Mouse (Mus musculus) kidney, postnatal 4 days (tissue): ENCODE measurements at regions not wholly inside any gene's neighbourhood (a gene's known extent, or its start where the extent isn't known, plus 50 kb on each side); places are given as distances from the start of the nearest gene placed in this dataset.

Source experiments
- DNase-seq, 2 experiments: peaks; one replicate each; pipeline ENCODE4 v3.0.0; 2021; ENCODE audit warnings: mixed read lengths in 2 of 2

DNA sequence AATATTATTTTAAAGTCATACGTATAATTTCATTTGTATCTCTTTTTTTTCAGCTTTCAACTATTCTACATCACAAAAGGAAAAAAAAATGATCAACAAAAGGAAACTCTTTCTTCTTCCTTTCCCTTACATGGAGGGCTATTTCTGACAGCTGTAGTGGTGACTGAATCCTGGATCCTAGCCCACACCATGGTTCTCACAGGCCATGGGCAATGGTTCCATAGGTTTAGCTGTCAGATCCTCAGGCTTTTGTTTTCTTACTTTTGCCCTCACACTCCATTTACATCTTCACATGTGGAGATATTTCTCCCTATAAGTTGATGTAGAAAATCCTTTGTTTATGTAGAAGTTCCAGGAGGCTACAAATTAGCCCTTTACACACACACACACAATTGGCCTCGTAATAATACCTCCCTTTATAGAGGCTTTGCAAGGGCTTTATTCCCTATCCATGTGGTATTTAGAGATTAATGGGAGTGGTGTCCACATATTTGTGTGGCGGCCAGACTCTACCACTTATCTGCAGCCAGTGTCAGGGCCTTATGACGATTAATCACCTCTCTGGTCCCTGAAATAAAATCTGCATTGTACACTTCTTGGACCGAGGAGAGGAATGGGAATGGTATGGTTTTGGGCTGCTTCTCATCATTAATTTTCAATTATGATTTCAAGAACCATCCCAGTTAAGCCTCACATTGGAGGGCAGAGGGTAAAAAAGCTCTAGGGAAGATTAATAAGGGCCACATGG lies 1057.0 kb downstream of the Flrt2 start:
- peak; percentile 29 to 32 for DNase-seq

- no peak for DNase-seq
These were observed 1062.7 kb downstream of the Flrt2 start for GRCm38 (mm10) chr12:96754714-96755113.

GRCm38 (mm10) chr12:96763153-96763552 lies 1071.1 kb downstream of the Flrt2 start:
- no peak for DNase-seq

DNA sequence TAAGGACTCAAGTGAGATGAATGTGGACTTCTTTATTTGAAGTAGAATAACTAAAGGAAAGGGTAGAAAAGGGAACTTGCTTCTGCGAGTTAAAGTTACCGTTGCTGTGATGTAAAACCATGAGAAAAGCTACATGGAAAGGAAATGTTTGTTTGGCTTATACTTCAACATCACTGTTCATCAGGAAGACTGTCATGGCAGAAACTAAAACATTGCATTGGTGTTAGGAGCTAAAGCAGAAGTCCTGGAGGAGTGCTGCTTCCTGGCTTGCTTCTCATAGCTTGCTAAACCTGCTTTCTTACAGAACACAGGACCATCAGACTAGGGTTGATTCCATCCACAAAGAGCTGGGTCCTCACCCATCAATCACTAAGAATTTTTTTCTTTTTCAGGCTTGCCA lies 1071.6 kb downstream of the Flrt2 start:
- no peak for DNase-seq

DNA sequence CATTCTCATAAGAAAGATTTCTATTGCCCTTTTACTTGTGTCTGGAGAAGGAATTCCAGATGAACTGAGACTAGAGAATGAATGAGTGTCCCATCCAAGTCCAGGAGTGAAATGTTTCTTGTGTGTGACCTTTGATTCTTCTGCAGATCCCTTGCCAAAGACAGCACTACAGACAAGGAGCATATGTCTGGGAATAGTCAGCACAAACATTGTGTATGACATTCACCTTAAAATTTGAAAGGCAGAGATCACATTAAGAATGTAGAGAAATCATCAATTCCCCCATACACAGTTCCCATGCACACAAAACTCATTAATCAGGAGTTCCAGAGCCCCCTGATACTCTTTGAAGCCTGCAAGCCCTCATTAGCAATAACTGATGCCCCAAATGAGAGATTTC lies 1072.2 kb downstream of the Flrt2 start:
- no peak for DNase-seq

- DNase-seq: no peak
These were observed 1079.2 kb downstream of the Flrt2 start for GRCm38 (mm10) chr12:96771222-96771621.

GRCm38 (mm10) chr12:96821376-96821775 lies 1129.3 kb downstream of the Flrt2 start:
- DNase-seq: peak; percentile 1

DNA sequence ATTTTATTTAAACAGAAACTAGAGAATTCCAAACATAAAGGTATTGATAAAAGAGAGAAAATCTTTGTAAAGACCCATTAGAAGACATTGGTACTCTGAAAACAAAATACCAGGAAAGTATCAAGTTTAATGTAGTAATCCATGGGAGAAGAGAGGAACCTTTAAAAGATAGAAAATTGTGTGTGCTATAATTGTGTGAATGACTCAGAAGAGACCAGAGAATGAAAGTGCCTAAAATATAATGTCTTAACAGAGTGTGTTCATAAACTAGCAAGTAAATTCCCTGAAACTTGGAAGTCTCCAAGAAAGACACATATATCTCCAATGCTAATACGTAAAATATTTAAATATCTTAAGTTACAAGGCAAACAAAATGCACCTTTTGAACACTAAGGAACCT lies 1136.4 kb downstream of the Flrt2 start:
- DNase-seq: no peak
